Mouse (Mus musculus): ENCODE results near the gene Pigq. TPM values are rescaled to one million over a fixed set of nuclear protein-coding genes. Genes with fewer than 3 reads are reported as not detected.

The Pigq gene
- total RNA-seq, 2 experiments from 2014 or later, result 29.8 to 30.2 TPM

GRCm38 (mm10) chr17:25942597-25943151 lies 2.1 kb downstream of the Pigq start:
- intact Hi-C loops (cut with DNase I; ENCODE audit: low total_unique reads), result loop anchor here (5.0 kb wide), 1 partner anchor 35 kb away; no protein-coding TSS in a partner anchor
- DNase-seq, result no peak

- intact Hi-C loops (cut with DNase I; ENCODE audit: low total_unique reads), result loop anchor here (5.0 kb wide), 1 partner anchor 36 kb away; no protein-coding TSS in a partner anchor
- DNase-seq, result peak; percentile 82
Observed at GRCm38 (mm10) chr17:25941511-25942241, 3.1 kb downstream of the Pigq start.

GRCm38 (mm10) chr17:25934526-25934925 lies 10.2 kb downstream of the Pigq start:
- intact Hi-C loops (cut with DNase I; ENCODE audit: low total_unique reads), result no loop called here
- DNase-seq, result no peak

GRCm38 (mm10) chr17:25925348-25925747 lies 19.4 kb downstream of the Pigq start:
- peak; percentile 78 for DNase-seq
- intact Hi-C loops (cut with DNase I; ENCODE audit: low total_unique reads), result loop anchor here (5.0 kb wide), 1 partner anchor 33 kb away; no protein-coding TSS in a partner anchor

- no peak for DNase-seq
- intact Hi-C loops (cut with DNase I; ENCODE audit: low total_unique reads), result no loop called here
Observed at GRCm38 (mm10) chr17:25922120-25922519, 22.6 kb downstream of the Pigq start.

GRCm38 (mm10) chr17:25919786-25920642 lies 24.7 kb downstream of the Pigq start:
- intact Hi-C loops (cut with DNase I; ENCODE audit: low total_unique reads), result no loop called here
- peak; percentile 100 for DNase-seq

- intact Hi-C loops (cut with DNase I; ENCODE audit: low total_unique reads), result no loop called here
- peak; percentile 57 for DNase-seq
Observed at GRCm38 (mm10) chr17:25919144-25919785, 25.5 kb downstream of the Pigq start, which contains the start of gene Rab40c. TSS of gene Rab40c (minus strand) at chr17:25919727.

GRCm38 (mm10) chr17:25918037-25918750 lies 26.5 kb downstream of the Pigq start:
- intact Hi-C loops (cut with DNase I; ENCODE audit: low total_unique reads), result no loop called here
- no peak for DNase-seq

GRCm38 (mm10) chr17:25916931-25917647 lies 27.6 kb downstream of the Pigq start:
- no peak for DNase-seq
- intact Hi-C loops (cut with DNase I; ENCODE audit: low total_unique reads), result no loop called here

- intact Hi-C loops (cut with DNase I; ENCODE audit: low total_unique reads), result no loop called here
- DNase-seq, result no peak
Observed at GRCm38 (mm10) chr17:25914295-25914694, 30.4 kb downstream of the Pigq start.

- intact Hi-C loops (cut with DNase I; ENCODE audit: low total_unique reads), result no loop called here
Observed at GRCm38 (mm10) chr17:25913877-25914275, 30.9 kb downstream of the Pigq start.

GRCm38 (mm10) chr17:25913186-25913876 lies 31.4 kb downstream of the Pigq start:
- DNase-seq, result no peak
- intact Hi-C loops (cut with DNase I; ENCODE audit: low total_unique reads), result no loop called here

More at GRCm38 (mm10) chr17:25913877-25914275, 30.9 kb downstream of the Pigq start:
- no peak for DNase-seq

GRCm38 (mm10) chr17:25911816-25912215 lies 32.9 kb downstream of the Pigq start:
- intact Hi-C loops (cut with DNase I; ENCODE audit: low total_unique reads), result no loop called here
- DNase-seq, result no peak

- no peak for DNase-seq
- intact Hi-C loops (cut with DNase I; ENCODE audit: low total_unique reads), result no loop called here
Observed at GRCm38 (mm10) chr17:25907640-25908039, 37.1 kb downstream of the Pigq start.

- intact Hi-C loops (cut with DNase I; ENCODE audit: low total_unique reads), result no loop called here
- DNase-seq, result no peak
Observed at GRCm38 (mm10) chr17:25903061-25903460, 41.7 kb downstream of the Pigq start.

- intact Hi-C loops (cut with DNase I; ENCODE audit: low total_unique reads), result no loop called here
- no peak for DNase-seq
Observed at GRCm38 (mm10) chr17:25900193-25900592, 44.5 kb downstream of the Pigq start.

- DNase-seq, result no peak
- intact Hi-C loops (cut with DNase I; ENCODE audit: low total_unique reads), result loop anchor here (2.0 kb wide), 1 partner anchor 115 kb away; no protein-coding TSS in a partner anchor
Observed at GRCm38 (mm10) chr17:25895891-25896290, 48.8 kb downstream of the Pigq start.

GRCm38 (mm10) chr17:25895415-25895814 lies 49.3 kb downstream of the Pigq start:
- no peak for DNase-seq
- intact Hi-C loops (cut with DNase I; ENCODE audit: low total_unique reads), result loop anchor here (2.0 kb wide), 1 partner anchor 115 kb away; no protein-coding TSS in a partner anchor
